Mouse (Mus musculus) layer of hippocampus, adult 9-11 months (tissue): ENCODE results near the gene Mbd3l2.
"Not testable (repeated sequence)": the region's sequence is repeated elsewhere in the genome, so short reads cannot be mapped to it uniquely, and the experiment has no call there.

Experiments used
- DNase-seq: peaks from one replicate; pipeline ENCODE4 v3.0.0; 2022

Gene Mbd3l2

DNA sequence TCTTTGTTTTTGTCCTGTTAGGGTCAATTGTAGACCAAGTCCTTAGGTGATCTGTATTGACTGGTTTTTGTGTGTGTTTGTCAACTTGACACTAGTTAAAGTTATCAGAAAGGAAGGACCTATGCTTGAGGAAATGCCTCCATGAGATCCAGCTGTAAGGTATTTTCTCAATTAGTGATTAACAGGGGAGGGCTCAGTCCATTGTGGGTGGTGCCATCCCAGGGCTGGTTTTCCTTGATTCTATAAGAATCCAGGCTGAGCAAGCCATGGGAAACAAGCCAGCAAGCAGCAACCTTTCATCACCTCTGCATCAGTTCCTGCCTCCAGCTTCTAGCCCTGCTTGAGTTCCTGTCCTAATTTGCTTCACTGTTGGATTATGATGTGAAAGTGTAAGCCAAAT, at the start of gene Mbd3l2:
TSS of gene Mbd3l2 (plus strand) at position 301 of the 400 bp plus-strand sequence.
- DNase-seq = no peak

DNA sequence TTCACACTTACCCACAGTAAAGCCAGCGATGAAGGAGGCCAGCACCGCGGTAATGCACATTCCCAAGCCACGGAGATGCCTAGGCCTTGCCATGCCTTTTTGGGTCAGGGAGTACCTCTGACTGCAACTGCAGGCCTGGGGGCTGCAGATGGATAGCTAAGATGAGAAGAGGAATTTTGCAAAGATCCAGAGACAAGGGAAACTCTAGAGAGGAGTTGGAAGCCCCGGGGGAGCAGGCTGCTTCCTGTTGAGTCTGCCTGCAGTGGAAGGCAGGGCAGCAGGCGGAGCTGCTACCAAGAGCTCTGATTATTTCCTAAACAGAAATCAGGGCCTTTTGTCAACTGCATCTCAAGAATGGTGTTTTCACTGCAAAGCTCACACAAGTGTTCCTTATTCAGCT, 44.7 kb upstream of the Mbd3l2 start:
- DNase-seq = no peak

DNA sequence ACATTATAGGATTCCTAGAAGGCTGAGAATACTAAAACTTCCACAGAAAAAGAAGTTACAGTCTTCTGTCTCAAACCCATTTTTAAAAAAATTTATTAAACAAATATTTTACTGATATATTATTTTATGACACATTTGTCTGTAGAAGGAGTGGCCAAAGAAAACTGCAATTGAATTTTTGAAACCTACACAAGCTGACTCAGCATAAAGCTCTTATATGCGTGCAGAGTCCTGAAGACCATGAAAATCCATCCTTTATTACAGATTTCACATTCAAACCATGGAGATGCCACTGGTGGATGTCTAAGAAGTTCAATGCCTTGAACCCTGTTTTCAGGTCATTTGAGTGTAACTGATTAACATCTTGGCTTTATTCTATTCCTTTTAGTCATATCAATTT, 30.8 kb upstream of the Mbd3l2 start:
- no peak for DNase-seq

DNA sequence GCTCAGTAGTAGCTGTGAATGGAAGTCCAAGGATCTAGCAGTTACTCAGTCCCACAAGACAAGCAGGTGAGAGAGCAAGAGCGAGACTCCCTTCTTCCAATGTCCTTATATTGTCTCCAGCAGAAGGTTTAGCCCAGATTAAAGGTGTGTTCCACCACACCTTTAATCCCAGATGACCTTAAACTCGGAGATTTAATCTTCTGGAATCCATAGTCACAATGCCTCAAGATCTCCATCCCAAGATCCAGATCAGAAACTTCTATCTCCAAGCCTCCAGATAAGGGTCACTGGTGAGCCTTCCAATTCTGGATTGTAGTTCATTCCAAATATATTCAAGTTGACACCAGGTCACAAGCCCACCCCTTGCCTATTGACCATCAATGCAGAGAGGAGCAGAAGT, 27.6 kb upstream of the Mbd3l2 start, which contains the start of gene Naalad2:
TSS of gene Naalad2 (minus strand) at position 101 of the 400 bp plus-strand sequence.
- not testable (repeated sequence) for DNase-seq

DNA sequence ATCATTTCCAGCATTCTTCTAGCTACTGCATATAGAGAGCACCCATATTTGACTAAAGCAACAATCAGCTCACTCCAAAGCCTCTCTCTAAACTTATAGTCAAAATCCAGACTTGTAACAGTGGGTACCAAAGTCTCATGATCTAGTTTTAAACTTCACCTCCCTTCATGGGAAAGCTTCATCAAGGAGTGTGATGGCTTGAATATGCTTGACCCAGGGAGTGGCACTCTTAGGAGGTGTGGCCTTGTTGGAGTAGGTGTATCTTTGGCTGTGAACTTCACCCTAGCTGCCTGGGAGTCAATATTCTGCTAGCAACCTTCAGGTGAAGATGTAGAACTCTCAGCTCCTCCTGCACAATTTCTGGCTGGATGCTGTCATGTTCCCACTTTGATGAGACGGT, 26.3 kb upstream of the Mbd3l2 start, which contains the start of gene Ubtfl1:
TSS of gene Ubtfl1 (plus strand) at position 301 of the 400 bp plus-strand sequence.
- no peak for DNase-seq

DNA sequence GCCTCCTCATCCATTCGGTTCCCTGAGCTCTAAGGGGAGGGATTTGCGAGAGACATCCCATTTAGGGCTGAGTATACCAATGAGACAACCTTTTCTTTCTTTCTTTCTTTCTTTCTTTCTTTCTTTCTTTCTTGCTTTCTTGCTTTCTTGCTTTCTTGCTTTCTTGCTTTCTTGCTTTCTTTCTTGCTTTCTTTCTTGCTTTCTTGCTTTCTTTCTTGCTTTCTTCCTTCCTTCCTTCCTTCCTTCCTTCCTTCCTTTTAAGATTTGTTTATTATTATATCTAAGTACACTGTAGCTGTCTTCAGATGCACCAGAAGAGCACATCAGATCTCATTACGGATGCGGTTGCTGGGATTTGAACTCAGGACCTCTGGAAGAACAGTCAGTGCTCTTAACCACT, 18.1 kb upstream of the Mbd3l2 start:
- DNase-seq = not testable (repeated sequence)

DNA sequence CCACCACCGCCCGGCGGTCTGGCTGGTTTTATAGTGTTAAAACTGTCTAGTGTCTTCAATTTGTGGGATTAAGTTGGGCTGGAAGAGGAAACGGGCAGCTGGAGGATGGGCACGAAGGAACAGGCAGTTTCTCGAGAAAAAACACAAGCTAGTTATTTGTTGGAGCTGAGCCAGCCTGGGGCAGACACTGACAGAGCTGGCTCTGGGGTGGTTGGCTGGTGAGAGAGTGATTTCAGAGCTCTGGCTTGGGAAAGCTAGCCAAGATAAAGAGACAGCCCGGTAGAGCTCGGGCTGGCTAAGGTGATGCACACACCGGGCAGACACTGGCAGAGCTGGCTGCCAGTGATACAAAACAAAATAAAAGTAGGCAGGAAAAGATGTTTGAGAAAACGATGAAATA, 1.2 kb downstream of the Mbd3l2 start:
- peak; percentile 9 for DNase-seq

DNA sequence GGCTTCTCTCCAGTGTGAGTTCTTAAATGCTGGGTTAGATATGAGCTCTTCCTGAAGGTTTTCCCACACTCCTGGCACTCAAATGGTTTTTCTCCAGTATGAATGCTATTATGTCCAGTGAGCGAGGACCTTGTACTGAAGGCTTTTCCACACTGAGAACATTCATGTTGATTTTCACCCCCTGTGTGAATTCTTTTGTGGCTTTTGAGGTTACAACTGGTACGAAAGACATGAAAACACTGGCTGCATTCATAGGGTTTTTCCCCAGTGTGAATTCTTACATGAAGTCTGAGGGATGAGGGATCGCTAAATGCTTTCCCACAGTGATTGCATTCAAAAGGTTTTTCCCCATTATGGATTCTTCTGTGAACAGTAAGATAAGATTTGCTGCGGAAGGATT, 26.1 kb downstream of the Mbd3l2 start:
- DNase-seq = no peak

DNA sequence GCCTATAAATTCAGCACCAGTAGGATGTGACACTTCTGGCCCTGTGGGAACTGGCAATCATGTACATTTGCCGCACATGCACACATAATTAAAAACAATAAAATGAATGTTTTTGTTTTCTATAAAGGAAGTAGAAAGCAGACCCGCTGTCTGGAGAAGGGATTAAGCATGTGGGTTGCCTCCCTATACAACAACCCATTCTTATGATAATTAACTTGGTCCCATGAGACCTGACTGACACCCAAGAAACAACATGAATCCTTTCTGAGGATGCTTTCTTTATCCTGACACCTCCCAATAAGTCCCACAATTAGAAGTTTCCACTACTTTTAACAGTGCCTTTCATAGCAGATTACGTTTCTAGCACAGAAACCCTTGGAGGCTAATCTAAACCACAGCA, 36.9 kb downstream of the Mbd3l2 start:
- DNase-seq = no peak

DNA sequence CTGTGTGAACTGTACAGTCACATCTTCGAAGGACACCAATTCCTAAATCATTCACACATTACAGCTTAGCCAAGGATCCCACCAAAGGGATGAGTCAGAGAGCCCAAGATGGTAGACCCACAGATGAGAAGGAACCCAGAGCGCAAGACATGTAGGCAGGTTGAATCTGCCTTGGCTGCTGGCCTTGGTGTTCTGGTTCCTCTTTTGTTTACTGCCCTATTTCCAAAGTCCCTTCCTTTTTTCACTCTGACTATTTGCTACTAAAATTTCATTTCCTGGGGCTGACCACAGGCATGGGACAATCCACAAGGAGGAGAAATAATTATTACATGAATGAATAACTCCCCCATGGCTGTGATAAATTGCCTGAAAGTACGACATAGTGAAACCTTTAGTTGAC, 37.6 kb downstream of the Mbd3l2 start:
- DNase-seq = peak; percentile 3

DNA sequence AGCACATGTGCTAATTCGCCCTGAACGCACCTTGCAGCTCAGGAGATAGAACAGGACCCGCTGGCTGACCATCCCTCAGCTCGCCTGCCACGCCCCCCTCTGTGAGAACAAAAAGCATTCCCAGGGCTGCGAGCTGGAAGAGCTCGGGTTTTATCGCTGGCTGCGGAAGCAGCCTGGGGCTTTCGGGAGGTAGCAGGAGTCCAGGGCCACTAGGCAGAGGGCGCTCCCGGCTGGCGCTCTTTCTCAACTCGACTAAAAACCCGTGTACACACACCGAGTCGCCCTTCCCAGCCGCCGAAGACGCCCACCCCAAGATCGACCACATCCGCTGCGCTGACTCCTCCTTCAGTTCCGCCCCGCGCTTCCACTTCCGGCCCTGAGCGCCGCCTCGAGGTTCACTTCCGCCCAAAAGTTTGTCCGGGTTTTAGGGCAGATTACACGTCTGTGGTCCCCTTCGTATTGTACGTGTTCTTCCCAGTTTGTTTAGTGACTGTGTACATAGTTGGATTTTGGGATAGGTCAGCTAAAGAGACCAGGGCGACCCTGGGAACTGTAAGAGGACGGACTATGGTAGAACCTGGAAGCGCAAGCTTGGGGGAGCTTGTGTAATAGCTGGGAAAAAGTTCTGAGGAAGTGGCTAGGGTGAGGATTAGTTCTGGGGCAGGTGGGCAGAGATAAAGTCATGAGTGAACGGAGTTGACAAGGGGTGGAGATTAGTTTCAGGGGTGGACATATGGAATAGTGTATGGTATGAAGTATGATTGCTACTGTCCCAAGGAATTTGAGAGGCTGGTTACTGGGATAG, 43.1 kb downstream of the Mbd3l2 start:
- peak; percentile 64 for DNase-seq

DNA sequence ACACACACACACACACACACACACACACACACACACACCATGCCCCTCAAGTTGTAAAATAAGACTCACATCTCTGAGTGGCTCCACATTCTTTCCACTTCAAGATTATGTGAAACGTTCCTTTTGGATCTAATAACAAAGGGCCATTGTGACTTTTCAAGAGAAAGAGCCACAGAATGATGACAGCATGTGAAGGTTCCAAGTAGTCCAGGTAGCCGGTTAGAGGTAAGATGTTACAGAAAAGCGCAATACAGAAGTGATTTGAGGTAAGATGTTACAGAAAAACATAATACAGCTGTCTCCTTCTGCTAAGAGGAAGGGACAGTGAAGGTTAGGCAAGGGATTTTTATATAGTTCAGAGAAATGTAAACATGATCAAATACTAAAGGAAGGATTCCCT, 47.7 kb downstream of the Mbd3l2 start, which contains the start of the genes Zfp558 and Mbd3l1:
TSS of gene Zfp558 (minus strand) at position 101 of the 400 bp plus-strand sequence.
TSS of gene Mbd3l1 (plus strand) at position 192 of the 400 bp plus-strand sequence.
- no peak for DNase-seq
